Mouse (Mus musculus) erythroid progenitor cell, adult 5-6 weeks (primary cell): Measurements from ENCODE around the gene Plppr3. TPM values are rescaled to one million over a fixed set of nuclear protein-coding genes. Genes with fewer than 3 reads are reported as not detected.

Source experiments
- ATAC-seq: replicated peaks from 2 replicates; pipeline ENCODE4 v1.8.0; 2016; ENCODE audit warnings: moderate number of reproducible peaks, mild to moderate bottlenecking, moderate TSS enrichment, inconsistent platforms; ENCODE audit not compliant: poor library complexity, low FRiP score, severe bottlenecking
- total RNA-seq, 2 experiments: library from RNA; stranded (forward) in 1 of 2; stranded (reverse) in 1 of 2; fragments of 150-400 nt in 1 of 2; fragments of 186-747, 209-891 nt in 1 of 2; gene quantifications; 2 replicates each; pipeline versions ENCODE4 v1.2.3 to v1.2.4; 2015 to 2017; ENCODE audit warnings: low replicate concordance in 2 of 2

Gene Plppr3
- total RNA-seq (2015; ENCODE audit: low replicate concordance) = 0.84 TPM in 1 of 2 replicates, not detected in the other
- total RNA-seq (2017; ENCODE audit: low replicate concordance) = 0.83 and 1.7 TPM in 2 replicates

DNA sequence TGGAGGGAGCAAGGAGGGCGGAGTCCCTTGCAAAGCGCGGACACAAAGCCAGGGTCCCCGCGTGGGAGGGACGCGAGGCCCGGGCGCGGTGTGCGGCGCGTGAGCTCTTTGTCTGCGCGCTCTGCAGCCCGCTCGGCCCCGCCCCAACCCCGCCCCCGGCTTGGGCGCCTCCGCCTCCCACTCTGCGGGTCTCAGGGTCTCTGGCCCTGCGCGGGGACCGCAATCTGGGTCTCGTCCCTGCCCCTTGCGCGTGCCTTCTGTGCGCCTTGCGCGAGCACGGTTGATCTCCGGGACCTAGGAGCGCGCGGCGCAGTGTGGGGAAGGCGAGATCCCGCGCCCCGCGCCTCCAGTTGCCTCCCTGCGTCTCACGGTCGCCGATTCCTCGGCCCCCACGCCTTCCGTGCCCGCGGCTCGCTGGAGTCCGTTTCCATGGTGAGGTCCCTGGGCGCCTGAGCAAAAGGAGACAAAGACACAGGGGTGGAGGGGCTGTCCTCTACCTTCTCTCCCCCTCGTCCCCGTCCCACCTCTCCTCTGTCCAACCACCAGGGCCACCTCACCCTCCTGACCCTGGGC is at the start of gene Plppr3, which contains the start of gene Prtn3:
Gene Plppr3 (minus strand): TSS at position 345 of the 573 bp plus-strand sequence.
Gene Prtn3 (plus strand): TSS at position 187 of the 573 bp plus-strand sequence.
- no peak for ATAC-seq

DNA sequence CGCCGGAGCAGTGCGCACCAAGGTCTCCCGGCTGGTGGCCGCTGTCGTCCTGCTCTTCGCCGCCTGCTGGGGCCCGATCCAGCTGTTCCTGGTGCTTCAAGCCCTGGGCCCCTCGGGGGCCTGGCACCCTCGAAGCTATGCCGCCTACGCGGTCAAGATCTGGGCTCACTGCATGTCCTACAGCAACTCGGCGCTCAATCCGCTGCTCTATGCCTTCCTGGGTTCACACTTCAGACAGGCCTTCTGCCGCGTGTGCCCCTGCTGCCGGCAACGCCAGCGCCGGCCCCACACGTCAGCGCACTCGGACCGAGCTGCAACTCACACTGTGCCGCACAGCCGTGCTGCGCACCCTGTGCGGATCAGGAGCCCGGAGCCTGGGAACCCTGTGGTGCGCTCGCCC is 47.1 kb upstream of the Plppr3 start:
- no peak for ATAC-seq

DNA sequence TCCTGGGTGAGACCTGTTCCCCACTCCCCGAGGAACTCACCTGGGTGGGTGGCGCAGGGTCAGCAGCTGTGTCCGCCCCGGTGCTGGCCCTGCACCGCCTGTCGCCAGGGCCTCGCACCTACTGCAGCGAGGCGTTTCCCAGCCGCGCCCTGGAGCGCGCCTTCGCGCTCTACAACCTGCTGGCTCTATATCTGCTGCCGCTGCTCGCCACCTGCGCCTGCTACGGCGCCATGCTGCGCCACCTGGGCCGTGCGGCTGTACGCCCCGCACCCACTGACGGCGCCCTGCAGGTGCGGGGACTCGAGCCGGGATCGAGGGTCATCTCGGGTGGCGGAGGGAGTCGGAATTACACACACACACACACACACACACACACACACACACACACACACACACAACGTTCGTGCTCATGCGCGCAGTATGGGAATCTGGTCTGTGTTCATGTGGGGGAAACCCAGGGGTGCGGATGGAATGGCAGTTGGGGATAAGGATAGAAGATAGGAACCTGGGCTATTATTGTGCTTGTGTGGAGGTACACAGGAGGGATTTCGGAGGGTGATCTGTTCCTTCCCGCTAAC is 46.6 kb upstream of the Plppr3 start, which contains the start of gene R3hdm4:
Gene R3hdm4 (minus strand): TSS at position 251 of the 578 bp plus-strand sequence.
- ATAC-seq = no peak

DNA sequence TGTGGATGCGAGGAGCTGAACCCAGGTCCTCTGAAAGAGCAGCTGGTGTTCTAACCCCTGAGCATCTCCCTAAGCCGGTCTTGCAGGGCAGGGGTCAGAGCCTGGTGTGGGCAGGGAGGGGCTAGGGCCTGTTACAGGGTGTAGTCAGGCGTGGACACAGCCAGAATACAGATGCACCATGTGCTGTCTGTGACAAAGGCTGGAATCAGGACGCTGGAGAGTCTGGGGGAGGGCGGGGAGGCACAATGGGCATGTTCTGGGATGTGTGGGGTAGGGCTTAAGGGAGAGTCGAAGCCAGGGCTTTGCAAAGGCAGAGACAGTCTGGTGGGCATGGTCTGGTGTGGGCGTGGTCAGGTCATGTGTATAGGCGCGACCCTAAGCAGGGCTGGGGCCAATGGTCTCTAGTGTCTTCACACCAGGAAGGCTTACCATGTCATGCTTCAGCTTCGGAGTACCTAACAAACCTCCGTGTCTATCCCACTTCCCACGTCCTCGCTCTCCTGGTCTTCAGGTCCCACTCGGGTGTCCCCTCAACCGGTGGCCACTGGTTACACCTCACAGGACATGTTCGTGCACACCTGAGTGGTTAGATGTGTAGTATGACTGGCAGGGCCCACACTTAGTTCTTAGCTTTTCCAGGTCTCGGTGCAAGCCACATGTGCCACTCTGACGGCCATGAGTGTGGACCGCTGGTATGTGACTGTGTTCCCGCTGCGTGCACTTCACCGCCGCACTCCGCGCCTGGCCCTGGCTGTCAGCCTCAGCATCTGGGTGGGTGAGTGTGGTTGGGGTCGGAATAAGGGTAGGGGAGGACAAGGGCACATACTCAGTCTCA is 45.8 kb upstream of the Plppr3 start:
- ATAC-seq = no peak

DNA sequence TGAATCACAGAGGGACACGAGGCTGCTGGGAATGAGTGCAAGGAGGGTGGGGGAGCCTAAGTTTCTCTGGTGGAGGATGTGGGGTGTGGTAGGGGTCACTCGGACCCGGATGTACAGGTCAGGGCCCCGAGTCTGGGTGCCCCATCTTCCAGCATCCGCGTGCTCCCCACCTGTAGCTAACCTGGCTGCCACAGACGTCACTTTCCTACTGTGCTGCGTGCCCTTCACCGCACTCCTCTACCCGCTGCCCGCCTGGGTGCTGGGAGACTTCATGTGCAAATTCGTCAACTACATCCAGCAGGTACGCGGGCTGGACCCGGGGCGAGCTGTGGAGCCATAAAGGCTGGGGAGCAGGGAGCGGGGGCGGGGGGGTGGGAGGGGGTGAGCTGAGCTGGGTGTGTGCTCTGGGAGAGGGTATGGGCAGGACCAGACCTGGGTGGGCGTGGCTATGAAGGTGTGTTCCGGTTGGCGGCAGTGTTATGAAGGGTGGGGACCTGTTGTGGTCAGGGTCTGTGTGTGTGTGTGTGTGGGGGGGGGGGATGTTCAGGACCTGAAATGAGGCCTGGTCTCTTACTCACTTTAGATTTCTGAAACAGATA is 44.9 kb upstream of the Plppr3 start:
- ATAC-seq = no peak

DNA sequence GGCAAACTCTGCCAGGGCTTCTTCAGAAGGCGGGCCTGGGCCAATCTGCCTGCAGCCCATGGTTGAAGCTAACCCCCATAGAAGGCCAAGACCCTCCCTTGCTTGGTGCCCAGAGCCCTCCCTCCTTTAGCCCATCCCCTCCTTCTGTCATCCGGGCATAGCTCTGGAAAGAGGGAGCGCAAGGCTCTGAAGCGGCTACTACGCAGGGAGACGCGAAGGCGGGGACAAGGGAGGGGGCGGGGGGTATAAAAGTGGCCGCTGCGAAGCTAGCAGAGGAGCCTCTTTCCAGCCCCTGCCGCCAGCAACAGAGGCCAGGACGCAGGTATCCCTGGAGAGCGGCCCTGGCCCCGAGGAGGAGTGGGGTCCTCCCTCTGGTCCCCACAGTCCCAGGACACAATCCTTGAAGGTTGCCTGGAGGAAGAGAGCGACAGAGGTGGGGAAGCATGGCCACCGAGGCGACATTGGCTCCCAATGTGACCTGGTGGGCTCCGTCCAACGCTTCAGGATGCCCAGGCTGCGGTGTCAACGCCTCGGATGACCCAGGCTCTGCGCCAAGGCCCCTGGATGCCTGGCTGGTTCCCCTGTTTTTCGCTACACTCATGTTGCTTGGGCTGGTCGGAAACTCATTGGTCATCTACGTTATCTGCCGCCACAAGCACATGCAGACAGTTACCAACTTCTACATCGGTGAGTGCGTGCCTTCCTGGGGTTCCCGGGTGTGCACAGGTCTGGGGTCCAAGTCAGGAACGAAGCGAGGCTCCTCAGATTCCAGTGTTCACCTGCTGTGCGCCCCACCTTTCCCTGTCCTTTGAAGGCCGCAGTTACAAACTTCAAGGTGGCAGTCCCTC is 44.0 kb upstream of the Plppr3 start:
- ATAC-seq = no peak

DNA sequence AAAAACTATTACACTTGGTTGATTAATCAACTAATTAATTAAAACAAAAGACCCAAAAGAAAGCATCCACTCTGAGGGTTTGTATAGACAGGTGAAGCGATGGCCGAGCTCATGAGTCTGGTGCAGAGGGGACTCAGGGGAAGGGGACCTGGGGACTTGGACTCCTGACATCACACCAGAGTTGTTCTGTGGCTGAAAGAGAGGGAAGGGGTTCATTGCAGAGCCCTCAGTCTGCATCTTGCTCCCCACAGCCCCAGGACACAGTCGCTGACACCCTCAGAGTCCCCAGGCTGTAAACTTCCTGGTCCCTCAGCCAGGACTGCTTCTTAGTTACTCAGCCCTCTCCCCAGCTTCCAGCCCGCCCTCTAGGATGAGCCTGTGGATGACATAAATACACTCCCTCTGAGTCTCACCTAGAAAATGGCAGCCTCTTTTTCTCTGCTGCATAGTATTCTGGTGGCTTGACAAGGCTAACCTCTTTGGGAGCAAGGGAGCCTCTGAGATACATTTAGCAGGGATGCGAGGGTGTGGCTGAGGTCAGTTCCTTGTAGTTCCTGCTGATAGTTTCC is 43.2 kb upstream of the Plppr3 start:
- no peak for ATAC-seq

DNA sequence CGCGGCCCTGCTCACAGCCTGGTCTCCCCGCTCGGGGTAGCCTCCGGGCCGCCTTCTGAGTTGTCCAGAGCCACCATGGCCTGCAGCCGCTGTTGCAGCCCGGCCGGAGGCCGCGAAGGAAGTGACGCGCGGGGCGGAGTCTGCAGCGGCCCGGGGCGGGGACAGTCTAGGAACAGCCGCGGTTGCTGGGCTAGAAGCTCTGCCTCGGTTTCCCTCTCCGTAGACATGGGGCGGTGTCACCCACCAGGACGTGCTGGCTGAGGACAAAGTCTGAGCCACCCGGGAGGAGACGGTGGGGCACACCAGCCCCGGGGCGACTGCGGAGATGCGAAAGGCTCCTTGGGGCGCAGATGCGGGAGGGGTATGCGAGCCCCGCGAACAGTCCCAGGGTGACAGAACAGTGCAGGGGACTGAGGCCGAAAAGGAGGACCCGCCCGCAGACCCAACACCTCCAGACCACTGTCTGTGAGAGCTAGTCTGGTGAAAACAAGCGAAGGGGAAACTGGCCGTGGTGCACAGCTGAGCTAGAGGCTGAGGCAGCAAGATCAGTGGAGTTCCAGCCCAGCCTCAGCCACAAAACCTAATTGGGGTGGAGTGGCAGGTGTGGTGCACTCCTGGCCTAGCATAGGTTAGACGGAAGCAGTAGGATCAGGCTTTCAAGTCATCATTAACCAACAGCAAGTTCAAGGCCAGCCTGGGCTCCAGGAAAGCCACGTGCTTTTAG is 42.5 kb upstream of the Plppr3 start, which contains the start of gene Kiss1r:
Gene Kiss1r (plus strand): TSS at position 164 of the 724 bp plus-strand sequence.
- peak; percentile 80 for ATAC-seq

DNA sequence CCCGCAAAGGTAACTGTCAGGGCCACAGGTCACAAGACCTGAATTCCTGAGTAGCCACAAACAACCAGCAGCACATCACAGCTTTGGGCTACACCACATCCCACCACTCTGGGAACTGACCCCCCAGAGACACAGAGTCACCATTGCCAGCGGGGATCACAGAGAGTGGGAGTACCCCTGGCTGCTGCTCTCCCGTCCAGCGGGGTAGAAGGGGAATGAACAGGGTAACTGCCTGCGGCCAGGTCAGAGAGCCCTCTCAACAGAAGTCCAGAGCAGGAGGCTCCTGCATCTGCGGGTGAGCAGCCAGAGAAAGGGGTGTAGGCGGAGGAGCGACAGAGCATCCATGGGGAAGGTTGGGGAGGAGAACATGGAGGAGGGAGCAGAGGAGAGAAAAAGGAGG is 41.6 kb upstream of the Plppr3 start:
- no peak for ATAC-seq

DNA sequence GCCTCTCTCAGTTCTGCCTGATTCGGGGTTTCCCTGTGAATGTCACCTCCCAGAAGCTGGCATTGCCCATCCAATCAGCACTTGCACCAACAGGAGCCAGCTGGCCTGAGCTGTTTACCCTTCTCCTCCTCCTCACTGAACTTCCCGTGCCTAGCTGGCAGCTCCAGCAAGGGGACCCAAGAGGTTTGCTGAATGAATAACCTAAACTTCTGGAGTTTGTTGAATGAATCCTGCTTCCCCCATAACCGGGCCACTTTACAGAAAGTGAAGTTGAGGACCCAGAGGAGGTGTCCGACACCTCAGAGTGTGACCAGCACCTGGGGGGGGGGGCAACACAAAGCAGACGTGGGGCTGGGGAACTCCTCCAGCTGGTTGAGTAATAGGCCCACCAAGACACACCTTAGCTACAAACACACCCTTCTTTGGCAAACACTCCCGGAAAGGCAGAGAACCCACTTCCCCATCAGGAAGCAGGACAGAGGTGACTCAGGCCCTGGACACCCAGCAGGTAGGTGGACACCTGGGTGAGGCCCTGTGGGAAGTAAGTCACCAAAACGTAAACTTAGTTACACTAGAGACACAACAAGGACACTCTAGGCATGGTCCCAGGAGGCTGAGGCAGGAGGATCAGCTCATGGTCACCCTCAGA is 40.6 kb upstream of the Plppr3 start:
- ATAC-seq = no peak

DNA sequence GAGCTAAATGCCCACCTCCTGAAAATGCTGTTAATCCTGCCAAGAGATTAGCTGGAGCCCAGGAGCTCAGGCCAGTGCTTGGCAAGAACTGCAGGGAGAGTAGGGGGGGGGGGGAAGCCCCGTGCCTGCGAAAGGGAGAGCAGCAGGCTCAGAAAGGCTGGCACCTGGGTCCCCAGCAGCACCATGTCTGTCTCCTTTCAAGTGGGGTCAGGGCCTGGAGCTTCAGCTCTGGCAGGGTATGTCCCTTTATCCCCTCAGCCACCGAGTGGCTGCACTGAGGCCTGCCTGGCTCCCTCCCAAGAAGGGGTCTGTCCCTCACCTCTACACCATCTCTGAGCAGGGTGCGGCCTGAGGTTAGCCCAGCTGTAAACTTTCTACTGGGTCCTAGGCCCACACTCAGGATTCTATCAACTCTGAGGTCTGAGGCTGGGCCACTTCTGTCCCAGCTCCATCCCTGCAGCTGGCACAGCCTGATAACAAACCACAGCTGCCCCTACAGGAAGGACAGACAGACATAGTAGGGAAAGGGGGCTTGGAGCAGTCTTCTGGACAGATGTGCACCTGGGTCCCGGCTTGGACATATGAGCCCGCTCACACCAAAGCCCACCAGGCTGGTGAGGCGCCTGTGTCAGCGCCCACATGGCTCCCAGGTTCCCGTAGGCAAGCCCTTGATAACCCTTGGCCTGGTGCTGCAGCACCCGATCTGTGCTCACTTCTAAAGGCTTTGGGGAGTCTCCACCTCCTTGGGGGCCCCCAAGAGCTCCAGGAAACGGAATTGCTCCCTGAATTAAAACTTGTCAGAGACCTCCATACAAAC is 39.9 kb upstream of the Plppr3 start:
- peak; percentile 68 for ATAC-seq

DNA sequence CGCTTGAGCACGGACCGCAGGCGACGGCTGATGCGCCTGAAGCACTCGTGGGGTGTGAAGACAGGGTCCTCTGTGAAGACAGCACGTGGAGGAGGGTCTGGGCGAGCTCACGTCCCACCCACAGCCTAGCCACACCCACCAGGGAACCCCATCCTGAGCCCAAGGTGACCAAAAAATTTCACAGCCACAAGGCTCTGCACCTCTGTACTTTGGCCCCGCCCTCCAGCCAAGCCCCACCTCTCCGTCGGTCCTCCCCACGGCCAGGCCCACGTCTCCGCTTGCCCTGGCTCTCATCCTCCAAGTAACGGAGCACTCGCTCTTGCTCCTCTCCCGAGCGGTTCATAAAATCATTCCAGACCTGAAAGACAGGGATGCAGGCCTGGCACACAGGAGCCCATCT is 38.0 kb upstream of the Plppr3 start:
- ATAC-seq = no peak

DNA sequence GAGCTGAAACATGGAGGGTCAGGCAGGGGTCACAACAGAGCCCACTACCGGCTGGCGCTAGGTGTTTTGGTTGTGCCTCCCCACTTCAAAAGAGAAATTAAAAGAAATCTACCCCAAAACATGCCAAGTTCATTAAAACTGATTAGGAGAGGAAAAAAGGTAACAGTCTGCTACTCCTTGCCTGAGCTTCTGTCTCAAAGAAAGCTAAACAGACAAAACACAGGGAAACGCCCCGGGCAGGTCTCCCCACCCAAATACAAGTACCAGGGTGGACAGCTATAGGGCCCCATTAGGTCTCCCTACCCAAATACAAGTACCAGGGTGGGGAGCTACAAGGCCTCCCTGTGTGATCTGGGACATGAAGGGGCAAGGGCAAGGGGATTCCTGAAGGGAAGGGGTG is 36.1 kb upstream of the Plppr3 start, which contains the start of gene Gm26602:
Gene Gm26602 (plus strand): TSS at position 301 of the 400 bp plus-strand sequence.
- no peak for ATAC-seq

DNA sequence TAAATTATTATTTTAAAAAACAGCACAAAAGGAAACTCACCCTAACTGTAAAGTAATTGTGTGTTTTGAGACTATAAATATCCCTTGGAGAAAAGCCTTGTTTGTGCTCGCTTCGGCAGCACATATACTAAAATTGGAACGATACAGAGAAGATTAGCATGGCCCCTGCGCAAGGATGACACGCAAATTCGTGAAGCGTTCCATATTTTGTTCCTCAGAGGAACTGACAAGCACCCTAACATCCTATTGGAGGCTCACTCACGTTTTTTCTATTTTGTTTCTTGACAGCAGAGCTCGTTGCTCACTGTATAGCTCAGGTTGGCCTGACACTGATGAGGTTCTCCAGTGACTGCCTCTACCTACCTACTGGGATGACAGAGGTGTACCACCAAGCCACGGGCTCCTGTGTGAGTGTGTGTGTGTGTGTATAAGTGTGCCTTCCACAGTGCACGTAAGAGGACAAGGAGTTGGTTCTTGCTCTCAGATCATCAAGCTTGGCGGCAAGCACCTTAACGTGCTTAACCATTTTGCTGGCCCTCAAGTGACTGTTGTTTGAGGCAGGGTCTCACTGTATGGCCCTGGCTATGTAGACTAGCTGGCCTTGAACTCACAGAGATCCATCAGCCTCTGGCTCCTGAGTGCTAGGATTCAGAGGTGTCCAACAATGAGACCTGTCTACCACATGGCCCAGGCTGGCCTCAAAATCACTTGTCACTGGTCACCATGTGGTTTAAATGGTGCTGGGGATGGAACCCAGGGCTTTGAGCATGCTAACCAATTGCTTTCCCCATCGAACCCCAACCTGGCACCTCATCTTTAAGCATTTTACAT is 34.9 kb upstream of the Plppr3 start:
- peak; percentile 17; the same call in 1 of the 2 replicates for ATAC-seq

DNA sequence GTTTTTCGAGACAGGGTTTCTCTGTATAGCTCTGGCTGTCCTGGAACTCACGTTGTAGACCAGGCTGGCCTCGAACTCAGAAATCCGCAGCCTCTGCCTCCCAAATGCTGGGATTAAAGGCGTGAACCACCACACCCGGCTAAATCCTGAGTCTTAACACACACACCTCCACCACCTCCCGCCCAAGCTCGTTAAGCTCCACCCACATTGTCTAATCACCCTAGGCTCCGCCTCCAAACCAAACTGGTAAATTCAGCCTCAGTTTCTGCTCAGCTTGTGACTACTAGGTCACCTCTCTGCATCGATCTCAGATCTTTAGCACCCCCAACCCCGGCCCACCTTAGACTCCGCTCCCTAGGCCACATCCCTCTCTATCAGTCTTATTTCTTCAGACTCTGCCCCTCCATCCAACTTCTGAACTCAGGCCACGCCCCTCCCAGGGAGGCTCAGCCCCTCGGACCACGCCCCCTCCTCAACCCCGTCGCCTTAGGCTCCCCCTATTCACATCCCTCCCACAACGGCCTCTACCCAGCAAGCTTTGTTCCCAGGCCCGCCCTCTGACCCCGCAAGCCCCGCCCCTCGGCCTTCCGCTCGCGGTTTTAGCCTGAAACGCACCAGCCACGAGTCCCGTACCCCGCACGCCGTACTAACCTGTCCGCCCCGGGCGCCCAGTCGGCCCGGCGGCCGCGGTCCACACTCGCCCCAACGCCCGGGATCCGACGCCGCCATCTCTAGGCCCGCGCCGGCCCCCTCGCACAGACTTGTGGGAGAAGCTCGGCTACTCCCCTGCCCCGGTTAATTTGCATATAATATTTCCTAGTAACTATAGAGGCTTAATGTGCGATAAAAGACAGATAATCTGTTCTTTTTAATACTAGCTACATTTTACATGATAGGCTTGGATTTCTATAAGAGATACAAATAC is 34.0 kb upstream of the Plppr3 start, which contains the start of gene Med16:
Gene Med16 (minus strand): TSS at position 757 of the 925 bp plus-strand sequence.
- ATAC-seq = peak; percentile 86
